Mouse (Mus musculus) stomach, postnatal 0 days (tissue): Measurements from ENCODE around the gene Ggps1. TPM values are rescaled to one million over a fixed set of nuclear protein-coding genes. Genes with fewer than 3 reads are reported as not detected.

Experiments
- ATAC-seq: fragments of 200-750 bp; cut with Nextera tagmentation; 2 replicates; pipeline ENCODE4 v1.8.0; 2017; ENCODE audit not compliant: low FRiP score, low TSS enrichment
- DNase-seq: peaks from one replicate; pipeline ENCODE4 v3.0.0-alpha.2; 2016; ENCODE audit warnings: low spot score
- H3K27ac ChIP-seq: fragments of 300-500 bp; sonication (generic); replicated peaks from 2 replicates; pipeline ENCODE4 v1.5.1; 2014; ENCODE audit warnings: mild to moderate bottlenecking, control low read depth
- H3K27me3 ChIP-seq: fragments of 300-500 bp; sonication (generic); 2 replicates; pipeline ENCODE4 v1.6.1; 2014; ENCODE audit warnings: low read length; ENCODE audit not compliant: control insufficient read depth, insufficient read depth
- H3K36me3 ChIP-seq: fragments of 300-500 bp; sonication (generic); 2 replicates; pipeline ENCODE4 v1.6.1; 2014; ENCODE audit warnings: low read length, mixed read lengths; ENCODE audit not compliant: control insufficient read depth, insufficient read depth
- H3K4me1 ChIP-seq: fragments of 300-500 bp; sonication (generic); replicated peaks from 2 replicates; pipeline ENCODE4 v1.6.1; 2014; ENCODE audit warnings: antibody characterized with exemption; ENCODE audit not compliant: control insufficient read depth, insufficient read depth
- H3K4me2 ChIP-seq: fragments of 300-500 bp; sonication (generic); replicated peaks from 2 replicates; pipeline ENCODE4 v1.6.1; 2014; ENCODE audit warnings: low read depth, mild to moderate bottlenecking, control low read depth, moderate library complexity
- H3K4me3 ChIP-seq: fragments of 300-500 bp; sonication (generic); 2 replicates; pipeline ENCODE4 v1.5.1; 2014; ENCODE audit warnings: low read depth, low read length, control low read depth
- H3K9ac ChIP-seq: fragments of 300-500 bp; sonication (generic); 2 replicates; pipeline ENCODE4 v1.6.1; 2014; ENCODE audit warnings: mild to moderate bottlenecking, low read length, control low read depth, mixed read lengths
- H3K9me3 ChIP-seq: fragments of 300-500 bp; sonication (generic); 2 replicates; pipeline ENCODE4 v1.6.1; 2016; ENCODE audit warnings: low read length; ENCODE audit not compliant: control insufficient read depth
- CTCF ChIP-seq: IDR thresholded peaks from 2 replicates; pipeline ENCODE4 v1.5.1; 2016; ENCODE audit warnings: antibody characterized with exemption, low read depth, mild to moderate bottlenecking, moderate library complexity
- EP300 ChIP-seq: optimal IDR thresholded peaks from 2 replicates; pipeline ENCODE3; 2016; ENCODE audit warnings: antibody characterized with exemption
- WGBS: fragments of 180-500 bp; shearing (Covaris S2); extraction: QIAGEN DNeasy Blood & Tissue Kit; methylation state at CpG from one replicate; pipeline ENCODE4 v1.1.7; 2014; 5-methylcytosine and 5-hydroxymethylcytosine counted together
- polyA plus RNA-seq: library from polyadenylated mRNA; unstranded; fragments of >200 nt; fragmentation: Nextera tagmentation; extraction: Ambion mirVana; gene quantifications from 2 replicates; pipeline ENCODE4 v1.2.1, GENCODE M21; 2015

Gene Ggps1
- polyA plus RNA-seq, 1 experiment from 2014 or later, result 28.0 TPM

DNA sequence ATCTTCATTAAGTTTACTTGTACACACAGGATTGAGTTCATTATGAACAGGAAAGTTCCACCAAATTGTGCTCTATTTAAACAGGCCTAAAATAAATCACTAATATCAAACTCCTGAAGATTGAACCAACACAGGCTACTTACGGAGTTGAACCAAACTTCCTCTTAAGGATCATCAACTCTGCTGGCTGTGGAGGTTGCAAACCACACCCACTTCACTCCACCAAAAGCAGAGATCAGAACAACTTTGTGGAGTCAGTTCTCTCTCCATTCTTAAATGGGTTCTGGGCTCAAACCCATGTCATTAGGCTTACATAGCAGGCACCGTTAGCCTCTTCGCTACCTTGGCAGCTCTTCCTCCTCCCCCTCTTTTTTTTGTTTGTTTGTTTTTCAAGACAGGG lies 44.4 kb downstream of the Ggps1 start:
- Histone ChIP-seq H3K36me3 (peaks cover 4% of the 10 kb centered on the region; the same call in 1 of the 2 replicates), H3K9me3 (no peaks in the 10 kb centered on the region), H3K27ac (no peak overlapping the region), H3K4me1 (no peaks in the 10 kb centered on the region), H3K4me2 (no peak overlapping the region), H3K9ac (no peak overlapping the region), H3K4me3 (no peak overlapping the region), H3K27me3 (no peaks in the 10 kb centered on the region)
- DNase-seq (no peak), ATAC-seq (no peak)
- WGBS, result 87% methylated on average over 3 of the region's 3 CpGs
- TF ChIP-seq CTCF (no peak), EP300 (no peak)

GRCm38 (mm10) chr13:14018283-14018682 lies 45.0 kb downstream of the Ggps1 start:
- no peaks in the 10 kb centered on the region for H3K27me3 ChIP-seq
- no peak for TF ChIP-seq CTCF
- TF ChIP-seq EP300, result no peak
- ATAC-seq (no peak), DNase-seq (no peak)
- no peak overlapping the region for H3K27ac ChIP-seq
- no peak overlapping the region for H3K4me3 ChIP-seq
- H3K4me2 ChIP-seq, result no peak overlapping the region
- H3K4me1 ChIP-seq, result no peaks in the 10 kb centered on the region
- peaks cover 4% of the 10 kb centered on the region; the same call in 1 of the 2 replicates for H3K36me3 ChIP-seq
- no peak overlapping the region for H3K9ac ChIP-seq
- no peaks in the 10 kb centered on the region for H3K9me3 ChIP-seq

- Histone ChIP-seq H3K4me2 (no peak overlapping the region), H3K27me3 (no peaks in the 10 kb centered on the region), H3K4me3 (no peak overlapping the region), H3K9ac (no peak overlapping the region), H3K9me3 (no peaks in the 10 kb centered on the region), H3K4me1 (no peaks in the 10 kb centered on the region), H3K36me3 (peaks cover 4% of the 10 kb centered on the region; the same call in 1 of the 2 replicates), H3K27ac (no peak overlapping the region)
- WGBS, result 84% methylated on average over 6 of the region's 6 CpGs
- TF ChIP-seq EP300 (no peak), CTCF (no peak)
- ATAC-seq, result no peak
- DNase-seq, result no peak
Observed at GRCm38 (mm10) chr13:14015609-14016008, 47.7 kb downstream of the Ggps1 start.

DNA sequence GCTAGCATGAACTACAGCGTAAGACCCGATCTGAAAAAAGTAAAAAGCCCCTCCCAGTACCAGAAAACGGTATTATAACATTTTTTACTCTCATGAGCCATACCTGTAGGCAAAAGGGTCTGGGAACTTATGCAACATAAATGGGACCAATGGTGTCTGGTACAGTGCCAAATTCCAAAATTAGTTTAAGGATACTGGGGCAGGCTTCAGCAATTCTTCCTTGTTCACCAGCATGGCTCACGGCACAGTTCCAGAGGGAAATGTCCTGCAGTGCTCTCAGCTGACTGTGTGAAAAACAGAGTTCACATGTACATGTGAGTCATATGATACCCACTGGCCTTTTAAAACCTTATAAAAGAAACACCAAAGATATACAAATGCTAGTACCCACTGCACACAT lies 48.7 kb downstream of the Ggps1 start:
- H3K27ac ChIP-seq, result no peak overlapping the region
- no peaks in the 10 kb centered on the region for H3K4me1 ChIP-seq
- TF ChIP-seq EP300, result no peak
- no peak for TF ChIP-seq CTCF
- no peaks in the 10 kb centered on the region for H3K27me3 ChIP-seq
- no peak for DNase-seq
- no peak overlapping the region for H3K4me2 ChIP-seq
- H3K4me3 ChIP-seq, result no peak overlapping the region
- no peak overlapping the region for H3K9ac ChIP-seq
- WGBS, result 93% methylated on average over 4 of the region's 4 CpGs
- ATAC-seq, result no peak
- H3K36me3 ChIP-seq, result peaks cover 4% of the 10 kb centered on the region; the same call in 1 of the 2 replicates
- H3K9me3 ChIP-seq, result no peaks in the 10 kb centered on the region

- no peaks in the 10 kb centered on the region for H3K4me1 ChIP-seq
- peaks cover 6% of the 10 kb centered on the region; the same call in 1 of the 2 replicates for H3K36me3 ChIP-seq
- no peak overlapping the region for H3K27ac ChIP-seq
- H3K9ac ChIP-seq, result no peak overlapping the region
- no peak overlapping the region for H3K4me2 ChIP-seq
- ATAC-seq (no peak), DNase-seq (no peak)
- WGBS, result 94% methylated on average over 2 of the region's 2 CpGs
- no peaks in the 10 kb centered on the region for H3K27me3 ChIP-seq
- H3K4me3 ChIP-seq, result no peak overlapping the region
- no peaks in the 10 kb centered on the region for H3K9me3 ChIP-seq
- TF ChIP-seq CTCF (no peak), EP300 (no peak)
Observed at GRCm38 (mm10) chr13:14014001-14014400, 49.3 kb downstream of the Ggps1 start.

GRCm38 (mm10) chr13:14011454-14011995 lies 51.8 kb downstream of the Ggps1 start:
- TF ChIP-seq CTCF, result no peak
- TF ChIP-seq EP300, result no peak
- no peak for ATAC-seq
- Histone ChIP-seq H3K27me3 (no peaks in the 10 kb centered on the region), H3K4me1 (no peaks in the 10 kb centered on the region), H3K27ac (no peak overlapping the region), H3K4me2 (no peak overlapping the region), H3K36me3 (peaks cover 7% of the 10 kb centered on the region; the same call in 1 of the 2 replicates), H3K9me3 (no peaks in the 10 kb centered on the region), H3K4me3 (no peak overlapping the region), H3K9ac (no peak overlapping the region)
- 95% methylated on average over 4 of the region's 4 CpGs for WGBS
- DNase-seq, result no peak
